Mouse (Mus musculus) MEL (cell line): Measurements from ENCODE around the gene Sult1a1. TPM values are rescaled to one million over a fixed set of nuclear protein-coding genes. Genes with fewer than 3 reads are reported as not detected.

Experiments used
- DNase-seq: peaks from one replicate; pipeline ENCODE4 v3.0.0; 2011; ENCODE audit warnings: low read depth, low spot score
- H3K27ac ChIP-seq: 2 replicates; pipeline ENCODE4 v1.5.1; 2012; ENCODE audit warnings: low read depth, mild to moderate bottlenecking, control low read depth, low read length, moderate library complexity; ENCODE audit not compliant: control insufficient read depth
- H3K27me3 ChIP-seq, 2 experiments: fragments of 150-350 bp in 1 of 2; sonication (generic) in 1 of 2; 2 replicates each; pipeline ENCODE4 v1.6.1; 2012; ENCODE audit warnings: low read length in 2 of 2, mild to moderate bottlenecking in 2 of 2, improper control_type of control experiment in 1 of 2, moderate library complexity in 1 of 2; ENCODE audit not compliant: insufficient read depth in 2 of 2, control insufficient read depth in 1 of 2
- H3K36me3 ChIP-seq, 2 experiments: 2 replicates each; pipeline ENCODE4 v1.6.1; 2012 to 2014; ENCODE audit warnings: low read length in 2 of 2, improper control_type of control experiment in 1 of 2, inconsistent platforms in 1 of 2, mild to moderate bottlenecking in 1 of 2; ENCODE audit not compliant: insufficient read depth in 2 of 2, control insufficient read depth in 1 of 2
- H3K4me1 ChIP-seq, 2 experiments: fragments of 150-350 bp in 1 of 2; sonication (generic) in 1 of 2; 2 replicates each; pipeline ENCODE4 v1.6.1; 2012; ENCODE audit warnings: low read length in 2 of 2, improper control_type of control experiment in 1 of 2, mild to moderate bottlenecking in 1 of 2; ENCODE audit not compliant: insufficient read depth in 2 of 2, control insufficient read depth in 1 of 2
- H3K4me3 ChIP-seq, 2 experiments: fragments of 150-350 bp in 1 of 2; sonication (generic) in 1 of 2; 2 replicates each; pipeline ENCODE4 v1.5.1; 2012; ENCODE audit warnings: low read depth in 2 of 2, low read length in 2 of 2, mild to moderate bottlenecking in 2 of 2, moderate library complexity in 2 of 2, control low read depth in 1 of 2, improper control_type of control experiment in 1 of 2; ENCODE audit not compliant: control insufficient read depth in 1 of 2, insufficient read depth in 1 of 2
- H3K79me2 ChIP-seq: 2 replicates; pipeline ENCODE4 v1.6.1; 2012; ENCODE audit warnings: mild to moderate bottlenecking, low read length, moderate library complexity; ENCODE audit not compliant: control insufficient read depth, poor library complexity, insufficient read depth
- H3K9ac ChIP-seq: 2 replicates; pipeline ENCODE4 v1.6.1; 2012; ENCODE audit warnings: low read depth, mild to moderate bottlenecking, control low read depth, low read length, moderate library complexity; ENCODE audit not compliant: control insufficient read depth, poor library complexity, severe bottlenecking
- H3K9me3 ChIP-seq: fragments of 150-350 bp; sonication (generic); replicated peaks from 2 replicates; pipeline ENCODE4 v1.6.1; 2012; ENCODE audit warnings: mild to moderate bottlenecking, low read length, improper control_type of control experiment, moderate library complexity; ENCODE audit not compliant: insufficient read depth
- BHLHE40 ChIP-seq: IDR thresholded peaks from 2 replicates; pipeline ENCODE4 v1.6.1; 2012; ENCODE audit warnings: low read depth, mild to moderate bottlenecking, inconsistent platforms, low read length, improper control_type of control experiment, borderline replicate concordance
- CHD2 ChIP-seq: IDR thresholded peaks from 2 replicates; pipeline ENCODE4 v1.6.1; 2011; ENCODE audit warnings: low read length, improper control_type of control experiment
- E2F4 ChIP-seq: IDR thresholded peaks from 2 replicates; pipeline ENCODE4 v1.6.1; 2011; ENCODE audit warnings: low read depth, low read length, improper control_type of control experiment, borderline replicate concordance
- EP300 ChIP-seq, 2 experiments: IDR thresholded peaks; 2 replicates each; pipeline ENCODE4 v1.6.1; 2011; ENCODE audit warnings: improper control_type of control experiment in 2 of 2, low read length in 2 of 2, low read depth in 1 of 2, mild to moderate bottlenecking in 1 of 2
- ETS1 ChIP-seq: IDR thresholded peaks from 2 replicates; pipeline ENCODE4 v1.6.1; 2012; ENCODE audit warnings: low read depth, mild to moderate bottlenecking, inconsistent platforms, low read length, improper control_type of control experiment, moderate library complexity
- GATA1 ChIP-seq: IDR thresholded peaks from 2 replicates; pipeline ENCODE4 v1.6.1; 2011; ENCODE audit warnings: low read depth, low read length, improper control_type of control experiment
- KAT2A ChIP-seq: conservative IDR thresholded peaks from 2 replicates; pipeline ENCODE4 v1.6.1; 2012; ENCODE audit warnings: low read depth, low read length, improper control_type of control experiment, inconsistent platforms
- MAX ChIP-seq: IDR thresholded peaks from 2 replicates; pipeline ENCODE4 v1.6.1; 2011; ENCODE audit warnings: low read length, improper control_type of control experiment
- MAZ ChIP-seq: IDR thresholded peaks from 2 replicates; pipeline ENCODE4 v1.6.1; 2012; ENCODE audit warnings: low read depth, mild to moderate bottlenecking, inconsistent platforms, low read length, improper control_type of control experiment
- MEF2A ChIP-seq: IDR thresholded peaks from 2 replicates; pipeline ENCODE4 v1.6.1; 2014; ENCODE audit warnings: low read depth, mild to moderate bottlenecking, inconsistent platforms, low read length, improper control_type of control experiment; ENCODE audit not compliant: poor library complexity, insufficient replicate concordance, severe bottlenecking; ENCODE audit errors: extremely low read depth
- MXI1 ChIP-seq: IDR thresholded peaks from 2 replicates; pipeline ENCODE4 v1.6.1; 2011; ENCODE audit warnings: mild to moderate bottlenecking, low read depth, low read length, improper control_type of control experiment
- NELFE ChIP-seq: IDR thresholded peaks from 2 replicates; pipeline ENCODE4 v1.6.1; 2011; ENCODE audit warnings: low read depth, low read length, improper control_type of control experiment
- POLR2AphosphoS2 ChIP-seq: IDR thresholded peaks from 2 replicates; pipeline ENCODE4 v1.6.1; 2011; ENCODE audit warnings: low read length, improper control_type of control experiment
- RCOR1 ChIP-seq: IDR thresholded peaks from 2 replicates; pipeline ENCODE4 v1.6.1; 2012; ENCODE audit warnings: low read depth, mild to moderate bottlenecking, inconsistent platforms, low read length, improper control_type of control experiment
- polyA plus RNA-seq, 2 experiments: library from polyadenylated mRNA; stranded (reverse) in 1 of 2; unstranded in 1 of 2; fragments of >175 nt in 1 of 2; fragments of >200 nt in 1 of 2; gene quantifications; 2 replicates each; pipeline versions ENCODE4 v1.2.1 to v1.2.4; 2012; ENCODE audit warnings: low replicate concordance in 2 of 2, low read depth in 1 of 2; ENCODE audit not compliant: insufficient read length in 2 of 2, insufficient read depth in 1 of 2, missing spikeins in 1 of 2
- total RNA-seq: library from RNA; depleted of rRNA; stranded (reverse); fragments of 300-350 nt; gene quantifications from 2 replicates; pipeline ENCODE4 v1.2.3, GENCODE M21; 2012

Gene Sult1a1
- total and polyA plus RNA-seq, 3 experiments = 0.36 TPM; not detected in 2

GRCm38 (mm10) chr7:126665269-126665668, 11.0 kb downstream of the Sult1a1 start:
- Histone ChIP-seq H3K79me2 (no peaks in the 10 kb centered on the region), H3K4me1 (no peaks in the 10 kb centered on the region), H3K27ac (no peak overlapping the region), H3K4me3 (no peak overlapping the region), H3K36me3 (peaks cover 0 to 16% of the 10 kb centered on the region in 2 experiments; a peak in 2 of 4 replicates), H3K27me3 (no peaks in the 10 kb centered on the region), H3K9ac (no peak overlapping the region)
- DNase-seq = no peak
- no peak for TF ChIP-seq BHLHE40
- TF ChIP-seq, all 39 proteins: peak for 0
- H3K9me3 ChIP-seq = no peaks in the 10 kb centered on the region

GRCm38 (mm10) chr7:126663646-126664045, 12.6 kb downstream of the Sult1a1 start:
- no peaks in the 10 kb centered on the region for H3K4me1 ChIP-seq
- DNase-seq = no peak
- peaks cover 0 to 13% of the 10 kb centered on the region in 2 experiments; a peak in 1 of 4 replicates for H3K36me3 ChIP-seq
- no peak overlapping the region for H3K9ac ChIP-seq
- no peaks in the 10 kb centered on the region for H3K27me3 ChIP-seq
- no peak overlapping the region for H3K27ac ChIP-seq
- no peak overlapping the region for H3K4me3 ChIP-seq
- H3K79me2 ChIP-seq = no peaks in the 10 kb centered on the region
- H3K9me3 ChIP-seq = no peaks in the 10 kb centered on the region
- TF ChIP-seq EP300 (IDR thresholded peaks at IDR 0.05; ENCODE audit: low read depth in 1 of 2, low read length in 2 of 2) (no peak), GATA1 (no peak), CHD2 (no peak), E2F4 (no peak), MAX (no peak), KAT2A (no peak), NELFE (no peak), RCOR1 (no peak), ETS1 (no peak), MAZ (no peak)

- H3K4me1 ChIP-seq = peaks cover 13% of the 10 kb centered on the region in 2 experiments
- DNase-seq = no peak
- no peaks in the 10 kb centered on the region for H3K9me3 ChIP-seq
- H3K9ac ChIP-seq = no peak overlapping the region
- no peak overlapping the region for H3K27ac ChIP-seq
- H3K27me3 ChIP-seq = no peaks in the 10 kb centered on the region
- no peak for TF ChIP-seq MXI1
- TF ChIP-seq MAZ = no peak
- TF ChIP-seq E2F4 = no peak
- TF ChIP-seq MEF2A = no peak
- TF ChIP-seq POLR2AphosphoS2 = no peak
- TF ChIP-seq MAX = no peak
- H3K4me3 ChIP-seq = no peak overlapping the region
- 0 out of 2 replicates have a peak, but pooled peaks cover 1% of the 10 kb centered on the region for H3K79me2 ChIP-seq
- H3K36me3 ChIP-seq = peaks cover 8 to 24% of the 10 kb centered on the region in 2 experiments; a peak in 3 of 4 replicates
Measured at GRCm38 (mm10) chr7:126659771-126660170, 16.5 kb downstream of the Sult1a1 start.
